Mouse (Mus musculus) forebrain, postnatal 0 days (tissue): ENCODE measurements around the gene Ascc2. TPM values are rescaled to one million over a fixed set of nuclear protein-coding genes. Genes with fewer than 3 reads are reported as not detected.
"Not testable (repeated sequence)": the region's sequence is repeated elsewhere in the genome, so short reads cannot be mapped to it uniquely, and the experiment has no call there.

Source experiments
- ATAC-seq: fragments of 200-750 bp; cut with Nextera tagmentation; 2 replicates; pipeline ENCODE4 v1.8.0; 2017; ENCODE audit warnings: mild to moderate bottlenecking, moderate library complexity
- DNase-seq: peaks from one replicate; pipeline ENCODE4 v3.0.0-alpha.2; 2015
- H3K27ac ChIP-seq: fragments of 300-500 bp; sonication (generic); 2 replicates; pipeline ENCODE4 v1.5.1; 2014; ENCODE audit warnings: low read depth, mild to moderate bottlenecking, antibody characterized with exemption, low read length, moderate library complexity, mixed read lengths
- H3K27me3 ChIP-seq: fragments of 300-500 bp; sonication (generic); 2 replicates; pipeline ENCODE4 v1.6.1; 2014; ENCODE audit warnings: mild to moderate bottlenecking, low read length, mixed read lengths; ENCODE audit not compliant: insufficient read depth
- H3K36me3 ChIP-seq: fragments of 300-500 bp; sonication (generic); 2 replicates; pipeline ENCODE4 v1.6.1; 2014; ENCODE audit warnings: mild to moderate bottlenecking, moderate library complexity; ENCODE audit not compliant: insufficient read depth
- H3K4me1 ChIP-seq: fragments of 300-500 bp; sonication (generic); 2 replicates; pipeline ENCODE4 v1.6.1; 2014; ENCODE audit warnings: antibody characterized with exemption; ENCODE audit not compliant: insufficient read depth
- H3K4me2 ChIP-seq: fragments of 300-500 bp; sonication (generic); 2 replicates; pipeline ENCODE4 v1.6.1; 2014; ENCODE audit warnings: low read depth, mild to moderate bottlenecking, moderate library complexity
- H3K4me3 ChIP-seq: fragments of 300-500 bp; sonication (generic); 2 replicates; pipeline ENCODE4 v1.5.1; 2014; ENCODE audit warnings: low read depth, low read length, mixed read lengths
- H3K9ac ChIP-seq: fragments of 300-500 bp; sonication (generic); 2 replicates; pipeline ENCODE4 v1.6.1; 2014; ENCODE audit warnings: mild to moderate bottlenecking
- H3K9me3 ChIP-seq: fragments of 300-500 bp; sonication (generic); 2 replicates; pipeline ENCODE4 v1.6.1; 2016; ENCODE audit warnings: low read length
- CTCF ChIP-seq: sonication (generic); IDR thresholded peaks from 2 replicates; pipeline ENCODE4 v1.5.1; 2016; ENCODE audit warnings: antibody characterized with exemption, control low read depth, low read depth
- WGBS: fragments of 180-500 bp; shearing (Covaris S2); extraction: QIAGEN DNeasy Blood & Tissue Kit; methylation state at CpG from one replicate; pipeline ENCODE4 v1.1.7; 2014; 5-methylcytosine and 5-hydroxymethylcytosine counted together
- polyA plus RNA-seq: library from polyadenylated mRNA; unstranded; fragments of >200 nt; fragmentation: Nextera tagmentation; extraction: Ambion mirVana; gene quantifications from 2 replicates; pipeline ENCODE4 v1.2.1, GENCODE M21; 2015
- total RNA-seq: library from RNA; depleted of rRNA; stranded (reverse); fragments of >200 nt; gene quantifications from 2 replicates; pipeline ENCODE4 v1.2.3, GENCODE M21; 2014

Gene Ascc2
- total and polyA plus RNA-seq, 2 experiments from 2014 or later = 14.3 to 17.3 TPM

- no peak overlapping the region for H3K4me3 ChIP-seq
- no peak overlapping the region for H3K27ac ChIP-seq
- no peak overlapping the region for H3K9ac ChIP-seq
- no peaks in the 10 kb centered on the region for H3K27me3 ChIP-seq
- DNase-seq (no peak), ATAC-seq (no peak; the same call in 1 of the 2 replicates)
- H3K4me1 ChIP-seq = no peaks in the 10 kb centered on the region
- WGBS = 31% methylated on average over 8 of the region's 8 CpGs
- no peak for TF ChIP-seq CTCF
- H3K36me3 ChIP-seq = no peaks in the 10 kb centered on the region
- H3K4me2 ChIP-seq = no peak overlapping the region
- H3K9me3 ChIP-seq = no peaks in the 10 kb centered on the region
These were observed 7.7 kb upstream of the Ascc2 start for GRCm38 (mm10) chr11:4629861-4630280.

- 33% methylated on average over 2 of the region's 2 CpGs for WGBS
- TF ChIP-seq CTCF = no peak
- Histone ChIP-seq H3K4me1 (peaks cover 1% of the 10 kb centered on the region; the same call in 1 of the 2 replicates), H3K4me3 (no peak overlapping the region), H3K36me3 (no peaks in the 10 kb centered on the region), H3K9me3 (no peaks in the 10 kb centered on the region), H3K27me3 (no peaks in the 10 kb centered on the region), H3K27ac (no peak overlapping the region), H3K4me2 (no peak overlapping the region), H3K9ac (no peak overlapping the region)
- DNase-seq (no peak), ATAC-seq (no peak)
These were observed 4.1 kb upstream of the Ascc2 start for GRCm38 (mm10) chr11:4633420-4633819.

- no peak overlapping the region for H3K4me2 ChIP-seq
- H3K9ac ChIP-seq = no peak overlapping the region
- no peaks in the 10 kb centered on the region for H3K36me3 ChIP-seq
- DNase-seq (no peak), ATAC-seq (no peak)
- TF ChIP-seq CTCF = no peak
- H3K4me1 ChIP-seq = peaks cover 7% of the 10 kb centered on the region; the same call in 1 of the 2 replicates
- no peak overlapping the region for H3K27ac ChIP-seq
- H3K4me3 ChIP-seq = no peak overlapping the region
- WGBS = 70% methylated on average over 5 of the region's 5 CpGs
- H3K9me3 ChIP-seq = no peaks in the 10 kb centered on the region
- no peaks in the 10 kb centered on the region for H3K27me3 ChIP-seq
These were observed 3.2 kb upstream of the Ascc2 start for GRCm38 (mm10) chr11:4634395-4634794.

- Histone ChIP-seq H3K4me3 (peak overlapping the region; percentile 71), H3K9me3 (no peaks in the 10 kb centered on the region), H3K36me3 (0 out of 2 replicates have a peak, but pooled peaks cover 2% of the 10 kb centered on the region), H3K27ac (no peak overlapping the region), H3K9ac (no peak overlapping the region), H3K4me1 (peaks cover 7% of the 10 kb centered on the region; the same call in 1 of the 2 replicates), H3K4me2 (peak overlapping the region; percentile 69), H3K27me3 (no peaks in the 10 kb centered on the region)
- ATAC-seq = no peak
- 50% methylated on average over 5 of the region's 5 CpGs for WGBS
- no peak for TF ChIP-seq CTCF
- no peak for DNase-seq
These were observed 685 bp upstream of the Ascc2 start for GRCm38 (mm10) chr11:4636782-4637342.

- 27% methylated on average over 7 of the region's 7 CpGs for WGBS
- Histone ChIP-seq H3K9me3 (no peaks in the 10 kb centered on the region), H3K9ac (peak overlapping the region; percentile 75), H3K4me1 (peaks cover 7% of the 10 kb centered on the region; the same call in 1 of the 2 replicates), H3K4me2 (peak overlapping the region; percentile 69), H3K4me3 (peak overlapping the region; percentile 71), H3K36me3 (0 out of 2 replicates have a peak, but pooled peaks cover 6% of the 10 kb centered on the region), H3K27me3 (no peaks in the 10 kb centered on the region), H3K27ac (no peak overlapping the region)
- ATAC-seq (peak; percentile 37; the same call in 1 of the 2 replicates), DNase-seq (no peak)
- TF ChIP-seq CTCF = no peak
These were observed 714 bp downstream of the Ascc2 start for GRCm38 (mm10) chr11:4638261-4638660.

- 0 out of 2 replicates have a peak, but pooled peaks cover 13% of the 10 kb centered on the region for H3K36me3 ChIP-seq
- H3K4me2 ChIP-seq = no peak overlapping the region
- H3K4me1 ChIP-seq = peaks cover 7% of the 10 kb centered on the region; the same call in 1 of the 2 replicates
- ATAC-seq (no peak), DNase-seq (no peak)
- no peaks in the 10 kb centered on the region for H3K27me3 ChIP-seq
- H3K4me3 ChIP-seq = no peak overlapping the region
- H3K27ac ChIP-seq = no peak overlapping the region
- no peak overlapping the region for H3K9ac ChIP-seq
- TF ChIP-seq CTCF = no peak
- H3K9me3 ChIP-seq = no peaks in the 10 kb centered on the region
These were observed 3.6 kb downstream of the Ascc2 start for GRCm38 (mm10) chr11:4641185-4641584.

- no peak overlapping the region for H3K9ac ChIP-seq
- no peak for DNase-seq
- no peaks in the 10 kb centered on the region for H3K27me3 ChIP-seq
- no peak for TF ChIP-seq CTCF
- peaks cover 37% of the 10 kb centered on the region for H3K36me3 ChIP-seq
- peaks cover 3% of the 10 kb centered on the region; the same call in 1 of the 2 replicates for H3K4me1 ChIP-seq
- H3K4me2 ChIP-seq = no peak overlapping the region
- 47% methylated on average over 5 of the region's 5 CpGs for WGBS
- H3K27ac ChIP-seq = no peak overlapping the region
- H3K4me3 ChIP-seq = no peak overlapping the region
- no peak for ATAC-seq
- no peaks in the 10 kb centered on the region for H3K9me3 ChIP-seq
These were observed 6.2 kb downstream of the Ascc2 start for GRCm38 (mm10) chr11:4643722-4644121.

GRCm38 (mm10) chr11:4645180-4645579 is 7.6 kb downstream of the Ascc2 start:
- H3K4me1 ChIP-seq, ATAC-seq, H3K27me3 ChIP-seq, H3K9ac ChIP-seq, H3K27ac ChIP-seq, H3K4me3 ChIP-seq, H3K9me3 ChIP-seq, DNase-seq, H3K4me2 ChIP-seq: not testable (repeated sequence)
- H3K36me3 ChIP-seq = peaks cover 50% of the 10 kb centered on the region
- WGBS = 93% methylated on average over 4 of the region's 6 CpGs
